Mouse (Mus musculus) layer of hippocampus, adult 9-11 months (tissue): ENCODE results near the gene Fam186b.
A peak's percentile ranks its signal among the peaks of the same experiment; 100 is the strongest.

Source experiments
- DNase-seq: peaks from one replicate; pipeline ENCODE4 v3.0.0; 2022

Fam186b gene

DNA sequence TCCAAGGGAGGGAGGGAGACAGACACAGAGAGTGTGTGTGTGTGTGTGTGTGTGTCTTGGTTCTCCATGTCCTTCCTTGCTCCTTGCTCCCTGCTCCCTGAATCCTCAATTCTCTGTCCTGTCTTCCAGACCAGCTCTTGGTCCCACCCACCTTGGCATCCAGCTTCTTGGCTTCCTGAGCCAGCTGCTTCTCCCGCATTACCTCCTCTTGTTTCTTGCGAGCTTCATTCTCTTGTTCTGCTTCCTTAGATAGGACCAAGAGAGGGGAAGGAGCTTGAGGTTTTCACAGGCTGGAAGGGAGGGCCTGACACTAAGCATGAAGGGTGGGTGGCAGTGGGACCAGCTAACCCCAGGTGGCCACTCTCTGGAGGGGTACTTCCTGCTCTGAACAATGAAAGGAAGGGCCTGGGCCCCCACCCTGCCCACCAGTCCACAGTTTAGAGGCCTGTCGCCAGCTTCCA, 23.8 kb upstream of the Fam186b start:
- no peak for DNase-seq

DNA sequence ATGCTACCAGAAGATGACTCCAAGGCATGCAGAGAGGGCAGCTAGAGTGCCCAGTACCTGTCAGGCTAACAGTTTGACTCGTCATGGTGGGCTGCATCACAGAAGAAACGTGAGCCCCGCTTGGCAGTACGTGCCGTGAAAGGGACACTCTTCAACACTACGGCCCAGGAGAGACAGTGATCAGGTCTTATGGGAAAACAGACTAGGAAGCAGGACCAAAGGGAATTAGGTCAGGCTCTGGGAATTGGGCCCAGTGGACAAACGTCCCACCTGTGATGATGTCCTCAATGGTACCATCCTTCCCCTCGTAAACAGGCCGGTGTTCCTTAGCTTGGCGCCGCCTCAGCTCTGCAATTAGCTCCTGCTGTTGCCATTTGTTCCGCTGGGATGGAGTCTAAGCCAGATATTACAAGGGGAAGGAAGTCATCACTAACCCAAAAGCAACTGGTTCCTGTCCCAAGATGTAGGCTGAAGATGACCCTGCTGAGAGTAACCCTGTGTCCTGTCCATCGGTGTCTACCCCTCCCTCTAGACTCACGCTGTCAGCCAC, 23.2 kb upstream of the Fam186b start:
- no peak for DNase-seq

DNA sequence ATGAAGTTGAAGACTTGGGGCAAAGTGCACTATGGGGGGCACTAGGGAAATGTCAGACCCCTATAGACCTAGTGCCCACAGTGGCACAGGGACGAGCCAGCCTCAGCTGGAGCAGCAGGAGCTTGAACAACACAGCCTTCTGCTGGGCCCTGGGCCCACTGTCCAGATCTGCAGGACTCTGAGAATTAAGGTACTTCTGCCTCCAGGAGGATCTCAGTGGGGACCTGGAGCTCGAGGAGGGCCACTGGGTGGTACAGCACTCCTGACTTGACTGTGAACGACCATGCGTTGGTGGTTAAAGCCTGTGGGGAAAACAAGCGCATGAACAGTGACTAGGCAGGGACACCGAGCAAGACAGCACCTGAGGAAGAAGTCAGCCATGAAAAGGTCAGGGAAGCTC, 22.4 kb upstream of the Fam186b start:
- DNase-seq: no peak

DNA sequence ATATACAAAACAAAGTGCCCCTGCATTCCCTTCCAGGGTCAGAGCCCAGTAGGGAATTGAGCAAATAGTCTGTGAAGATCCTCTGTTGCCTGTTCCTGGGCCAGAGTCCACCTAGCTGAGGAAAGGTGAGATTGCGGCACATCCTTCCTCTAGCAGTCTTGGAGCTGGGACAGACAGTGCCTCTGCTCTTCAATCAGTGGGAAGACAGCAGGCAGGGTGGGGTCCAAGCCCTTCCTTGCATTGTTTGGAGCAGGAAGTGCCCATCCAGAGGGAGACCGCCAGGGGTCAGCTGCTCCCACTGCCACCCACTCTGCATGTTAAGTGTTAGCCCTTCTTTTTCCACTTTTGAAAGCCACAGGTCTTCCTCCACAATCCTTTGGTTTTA, 21.6 kb upstream of the Fam186b start:
- no peak for DNase-seq

DNA sequence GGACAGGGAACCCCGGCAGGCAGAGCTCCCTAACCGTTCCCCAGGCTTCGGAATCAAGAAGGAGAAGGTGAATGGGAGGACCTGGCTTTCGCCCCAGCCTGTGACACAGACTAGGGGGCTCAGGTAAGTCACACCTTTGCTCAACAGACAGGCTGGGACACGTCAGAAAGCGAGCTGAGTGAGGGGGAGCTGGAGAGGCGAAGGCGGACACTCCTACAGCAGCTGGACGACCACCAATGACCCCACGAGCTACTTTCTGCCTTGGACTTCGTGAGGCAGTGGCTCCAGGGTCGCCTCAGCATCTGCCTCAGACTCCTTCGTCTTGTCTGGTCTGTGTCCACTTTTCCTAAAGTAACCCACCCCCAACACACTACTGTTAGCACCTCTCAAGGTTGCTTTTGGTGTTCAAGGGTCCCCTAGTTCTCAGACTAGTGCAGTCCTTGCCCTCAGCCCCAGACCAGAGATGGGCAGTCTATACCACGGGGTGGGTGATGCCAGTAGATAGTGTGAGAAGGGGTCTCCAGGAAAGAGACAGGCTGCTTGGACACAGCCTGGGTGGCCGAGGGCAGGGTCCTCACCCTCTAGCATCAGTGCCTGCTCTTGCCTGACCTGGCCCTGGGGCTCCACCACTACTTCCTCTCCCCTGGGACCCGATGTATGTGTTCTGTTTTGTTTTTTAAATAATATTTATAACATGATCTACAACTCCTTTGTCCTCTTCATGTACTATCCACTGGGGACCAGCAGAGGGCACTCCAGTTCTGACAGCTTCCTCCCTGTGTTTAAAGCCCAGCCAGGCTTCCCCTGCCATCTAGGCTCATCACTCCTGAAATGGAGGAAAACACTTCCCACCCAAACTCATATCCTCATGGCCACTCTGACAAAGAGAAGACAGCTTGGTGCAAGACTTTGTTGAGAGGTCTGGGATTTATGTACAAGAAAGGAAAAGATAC, 20.9 kb upstream of the Fam186b start:
- DNase-seq: peak; percentile 78

DNA sequence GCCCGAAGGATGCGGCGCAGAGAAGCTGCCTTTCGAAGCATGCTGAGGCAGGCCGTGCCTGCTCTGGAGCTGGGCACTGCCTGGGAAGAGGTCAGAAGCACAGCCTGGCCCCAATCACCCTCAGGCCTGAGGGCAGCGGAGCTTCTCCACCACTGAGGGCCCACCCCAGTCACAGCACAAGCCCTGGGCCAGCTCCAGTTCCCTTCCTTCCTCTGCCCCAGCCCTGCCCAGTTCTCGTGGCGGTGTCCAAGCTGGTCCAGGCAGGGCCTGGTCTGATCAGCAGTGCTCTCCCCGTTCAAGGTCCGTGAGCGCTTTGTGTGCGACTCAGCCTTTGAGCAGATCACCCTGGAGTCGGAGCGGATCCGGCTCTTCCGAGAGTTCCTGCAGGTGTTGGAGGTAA, 19.2 kb upstream of the Fam186b start:
- DNase-seq: no peak

DNA sequence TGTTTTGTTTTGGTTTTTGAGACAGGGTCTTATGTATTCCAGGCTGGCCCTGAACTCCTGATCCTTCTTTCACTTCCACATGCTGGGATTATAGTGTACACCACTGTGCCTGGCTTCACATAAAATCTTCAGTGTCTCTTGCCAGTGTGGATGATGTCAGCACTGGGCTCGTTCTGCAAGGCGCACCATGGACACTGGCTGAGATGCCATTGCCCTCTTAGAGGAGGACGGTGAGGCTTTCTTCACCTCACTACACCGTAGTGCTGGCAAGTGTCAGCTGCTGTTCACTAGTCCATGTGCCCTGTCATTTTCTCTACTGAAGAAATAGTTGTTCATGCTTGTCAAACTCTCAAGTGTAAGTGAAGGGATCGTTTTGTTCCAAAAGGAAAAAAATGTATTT, 14.9 kb upstream of the Fam186b start:
- no peak for DNase-seq

DNA sequence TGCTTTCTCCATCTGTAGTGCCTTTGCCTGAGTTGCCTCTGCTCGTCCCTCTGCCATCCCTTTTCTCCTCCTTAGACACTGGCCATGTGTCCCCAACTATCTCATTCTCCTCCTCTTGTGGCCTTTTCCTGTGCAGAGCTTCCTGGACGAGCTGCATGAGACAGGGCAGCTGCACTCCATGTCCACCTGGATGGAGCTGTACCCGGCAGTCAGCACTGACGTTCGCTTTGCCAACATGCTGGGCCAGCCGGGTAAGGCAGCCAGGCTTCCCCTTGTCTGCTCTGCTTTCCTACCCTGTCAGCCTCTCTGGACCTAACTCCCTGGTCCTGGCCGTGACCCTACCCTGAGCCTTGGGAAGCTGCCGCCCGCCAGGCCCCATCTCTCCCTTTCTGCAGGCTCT, 13.9 kb upstream of the Fam186b start:
- no peak for DNase-seq

DNA sequence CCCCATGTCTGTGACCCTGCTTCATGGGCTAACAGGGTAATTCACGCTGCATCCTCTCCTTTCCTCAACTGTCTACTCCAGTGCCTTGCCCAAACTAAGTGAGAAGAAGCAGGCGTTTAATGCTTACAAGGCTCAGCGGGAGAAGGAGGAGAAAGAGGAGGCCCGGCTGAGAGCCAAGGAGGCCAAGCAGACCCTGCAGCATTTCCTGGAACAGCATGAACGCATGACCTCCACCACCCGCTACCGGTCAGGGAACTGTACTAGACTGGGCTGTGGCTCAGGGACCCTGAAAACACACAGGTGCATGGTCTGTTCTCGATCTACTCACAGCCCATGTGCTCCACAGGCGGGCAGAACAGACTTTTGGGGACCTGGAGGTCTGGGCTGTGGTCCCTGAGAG, 11.8 kb upstream of the Fam186b start:
- no peak for DNase-seq

DNA sequence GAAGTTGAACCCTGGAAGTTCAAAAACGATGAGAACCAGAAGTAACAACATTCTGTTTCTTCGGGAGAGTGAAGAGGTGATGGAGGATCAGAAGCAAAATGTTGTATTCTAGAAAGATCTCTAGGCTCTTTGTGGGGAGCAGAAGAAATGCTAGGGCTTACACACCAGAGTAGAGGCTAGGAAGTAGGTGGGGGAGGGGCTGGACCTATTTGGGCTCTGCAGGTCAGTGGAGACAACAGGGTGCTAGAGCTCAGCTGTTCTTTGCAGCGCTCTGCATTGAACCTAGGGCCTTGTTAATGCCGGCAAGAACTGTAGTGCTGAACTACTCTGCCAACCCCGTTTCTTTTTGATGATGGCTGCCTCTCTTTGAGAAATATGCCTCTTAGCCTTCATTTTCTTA, 525 bp upstream of the Fam186b start:
- DNase-seq: no peak

DNA sequence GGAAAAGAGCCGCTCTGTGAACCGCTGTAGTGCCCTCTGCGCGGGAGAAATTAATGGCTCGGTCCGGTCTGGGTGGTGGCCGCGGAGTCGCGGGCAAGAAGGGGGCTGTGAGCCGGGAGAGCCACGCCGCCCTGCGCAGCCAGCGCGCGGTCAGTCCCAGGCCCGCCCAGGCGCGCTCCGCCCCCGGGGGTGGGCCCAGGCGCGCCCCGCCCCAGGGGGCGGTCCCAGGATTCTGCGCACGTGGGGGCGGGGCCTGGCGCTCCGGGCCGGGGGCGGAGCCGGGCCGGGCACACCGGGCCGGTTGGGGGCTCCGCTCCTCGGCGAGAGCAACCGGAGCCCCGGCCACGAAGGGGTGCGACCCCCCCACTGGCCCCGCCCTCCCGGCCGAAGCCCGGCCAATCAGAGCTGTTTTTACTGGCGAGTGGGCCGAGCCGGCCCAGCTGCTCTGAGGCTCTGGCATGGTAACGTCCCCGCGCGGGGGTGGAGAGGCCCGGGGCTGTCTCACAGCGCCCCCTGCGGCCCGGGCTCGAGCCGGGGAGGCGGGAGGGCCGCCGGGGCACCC, 794 bp downstream of the Fam186b start, which contains the start of gene Prpf40b:
Gene Prpf40b (plus strand): TSS at position 275 of the 562 bp plus-strand sequence.
- DNase-seq: peak; percentile 97

DNA sequence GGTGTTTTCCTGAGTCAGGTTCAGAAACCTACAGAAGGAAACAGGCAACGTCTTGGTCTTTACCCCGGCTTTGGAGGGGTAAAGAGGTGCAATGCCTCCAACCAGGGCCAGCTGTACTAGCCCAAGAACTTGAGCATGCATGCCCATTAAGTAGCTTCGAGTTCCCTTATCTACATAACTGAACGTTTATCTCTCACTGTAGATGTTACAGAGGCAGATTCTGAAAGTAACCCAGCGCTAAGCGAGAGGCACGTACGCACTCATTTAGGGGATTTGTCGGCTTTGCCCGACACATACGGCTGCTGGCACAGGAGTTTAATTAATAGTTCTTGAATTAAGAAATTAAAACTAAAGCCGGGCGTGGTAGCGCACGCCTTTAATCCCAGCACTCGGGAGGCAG, 1.4 kb downstream of the Fam186b start:
- no peak for DNase-seq

DNA sequence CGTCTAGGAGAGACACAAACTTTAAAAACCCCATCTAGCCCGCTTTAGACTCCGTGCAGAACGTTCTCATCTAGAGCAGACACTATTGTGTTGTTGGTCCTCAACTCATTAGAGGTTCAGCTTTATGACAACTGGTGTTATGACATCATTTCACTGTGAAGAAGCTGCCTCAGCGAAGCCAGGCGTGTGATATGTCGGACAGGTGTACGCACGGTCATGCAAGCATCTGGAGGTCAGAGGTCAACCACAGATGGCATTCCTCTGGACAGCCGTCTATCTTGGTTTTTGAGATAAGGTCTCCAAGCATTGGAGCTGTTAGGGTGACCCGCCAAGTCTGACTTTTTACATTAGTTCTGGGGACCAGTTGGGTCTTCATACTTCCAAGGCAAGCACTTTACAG, 5.1 kb downstream of the Fam186b start:
- no peak for DNase-seq

DNA sequence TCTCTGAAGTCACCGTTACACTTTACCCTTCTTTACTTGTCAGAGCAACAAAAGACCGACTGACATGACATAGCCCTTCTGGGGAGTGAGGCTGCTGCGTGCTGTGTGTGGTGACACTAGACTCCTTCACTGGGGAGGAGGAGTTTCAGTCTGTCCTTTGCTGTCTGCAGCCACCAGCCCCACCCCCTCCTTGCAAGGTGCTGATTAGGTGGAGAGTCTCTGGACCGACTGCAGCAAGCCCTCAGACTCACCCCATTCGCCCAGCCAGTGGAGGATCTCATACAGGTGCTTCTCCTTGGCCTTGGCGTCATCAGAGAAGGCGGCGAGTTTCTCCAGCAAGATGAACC, 10.5 kb downstream of the Fam186b start:
- no peak for DNase-seq

DNA sequence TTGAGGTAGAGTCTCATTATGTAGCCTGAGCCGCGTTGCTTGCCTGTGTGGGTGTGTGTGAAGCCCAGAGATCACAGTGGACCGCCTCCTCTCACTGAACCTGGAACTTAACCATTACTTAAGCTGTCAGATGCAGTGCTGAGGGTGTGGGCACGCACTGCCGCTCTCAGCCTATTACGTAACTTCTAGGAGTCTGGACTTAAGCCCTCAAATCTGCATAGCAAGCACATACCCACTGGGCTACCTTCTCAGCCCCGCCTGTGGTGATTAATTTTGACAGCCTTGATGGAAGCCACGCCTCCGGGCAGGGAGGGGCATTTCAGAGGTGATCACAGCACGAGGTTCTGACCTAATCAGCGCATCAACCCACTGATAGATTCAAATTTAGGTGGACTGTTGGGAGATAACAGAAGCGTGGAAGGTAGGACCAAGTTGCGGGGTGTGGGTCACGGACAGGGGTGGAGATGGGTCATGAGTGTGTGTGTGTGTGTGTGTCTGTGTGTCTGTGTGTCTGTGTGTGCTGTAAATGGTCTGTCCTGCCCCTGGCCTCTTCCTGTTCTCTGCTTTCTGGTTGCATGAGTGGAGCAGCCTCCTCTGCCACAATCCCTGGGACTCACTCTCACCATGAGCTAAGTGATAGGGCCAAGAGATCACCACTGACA, 11.0 kb downstream of the Fam186b start:
- DNase-seq: no peak

DNA sequence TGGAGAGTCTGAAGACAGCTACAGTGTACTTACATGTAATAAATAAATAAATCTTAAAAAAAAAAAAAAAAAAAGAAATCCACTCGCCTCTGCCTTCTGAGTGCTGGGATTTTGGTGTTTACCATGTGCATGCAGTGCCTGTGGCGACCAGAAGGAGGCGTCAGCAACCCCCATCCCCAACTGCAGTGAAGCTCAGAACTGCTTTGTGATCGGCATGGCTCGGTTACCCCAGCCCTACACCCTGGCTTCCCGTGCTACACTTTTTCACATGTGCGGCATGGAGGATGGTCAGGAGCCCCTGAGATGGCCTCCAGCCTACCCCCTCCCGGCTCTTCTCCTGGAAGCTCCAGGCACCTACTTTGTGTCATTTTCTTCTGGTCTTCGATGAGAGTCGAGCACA, 12.2 kb downstream of the Fam186b start:
- DNase-seq: no peak

DNA sequence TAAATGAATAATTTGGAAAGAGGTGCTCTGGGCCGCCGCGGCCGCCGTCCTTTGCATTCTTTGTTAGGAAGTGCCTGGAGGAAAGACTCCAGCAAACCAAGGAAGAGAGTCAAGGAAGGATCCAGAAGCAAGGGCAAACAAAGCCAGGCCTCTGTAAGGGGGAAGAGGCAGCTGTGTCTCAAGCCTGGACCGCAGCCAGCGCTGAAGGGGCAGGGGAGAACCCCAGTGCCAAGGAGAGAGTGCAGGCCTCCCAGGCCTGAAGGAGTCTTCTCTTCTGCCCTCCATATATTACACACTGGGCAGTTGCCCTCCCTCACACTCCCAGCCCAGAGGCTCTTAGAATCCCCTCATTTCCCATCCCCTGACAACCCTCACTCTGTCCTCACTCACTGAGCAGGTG, 17.4 kb downstream of the Fam186b start:
- no peak for DNase-seq

DNA sequence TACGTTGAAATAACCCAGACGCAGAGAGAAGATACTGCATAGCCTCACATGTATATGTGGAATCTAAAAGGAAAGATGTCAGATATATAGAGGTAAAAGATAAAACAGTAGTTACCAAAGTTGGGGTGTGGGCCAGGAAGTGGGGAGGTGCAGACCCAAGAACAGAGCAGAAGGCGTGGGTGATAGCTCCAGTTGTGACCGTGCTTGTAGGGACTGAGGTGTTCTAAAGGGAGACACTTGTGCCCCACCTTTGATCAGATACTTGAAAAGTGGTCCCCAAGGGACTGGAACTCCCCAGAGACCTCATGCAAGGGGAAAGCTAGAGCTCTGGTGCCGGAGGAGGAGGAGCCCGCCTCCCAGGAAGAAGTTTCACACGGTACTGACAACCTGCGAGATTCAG, 19.6 kb downstream of the Fam186b start:
- DNase-seq: no peak

DNA sequence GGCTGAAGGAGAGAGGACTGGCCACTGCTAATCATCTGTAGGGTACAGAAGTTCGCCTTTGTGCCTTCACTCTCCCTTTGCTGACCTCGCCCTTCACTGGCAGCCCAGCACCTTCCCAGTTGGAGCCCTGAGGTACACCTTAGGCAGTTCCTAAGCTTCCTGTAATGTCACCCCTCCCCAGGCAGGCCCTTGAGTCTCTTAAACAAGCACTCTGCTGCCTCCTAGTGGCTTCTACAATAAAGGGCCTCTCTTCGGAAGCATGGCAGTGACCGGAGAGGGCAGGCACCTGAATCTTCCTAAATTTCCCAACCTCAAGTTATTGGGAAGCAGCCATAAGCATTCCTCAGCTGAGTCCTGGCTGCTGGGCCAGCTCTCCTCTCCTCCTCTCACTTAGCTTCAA, 30.0 kb downstream of the Fam186b start:
- DNase-seq: peak; percentile 79

DNA sequence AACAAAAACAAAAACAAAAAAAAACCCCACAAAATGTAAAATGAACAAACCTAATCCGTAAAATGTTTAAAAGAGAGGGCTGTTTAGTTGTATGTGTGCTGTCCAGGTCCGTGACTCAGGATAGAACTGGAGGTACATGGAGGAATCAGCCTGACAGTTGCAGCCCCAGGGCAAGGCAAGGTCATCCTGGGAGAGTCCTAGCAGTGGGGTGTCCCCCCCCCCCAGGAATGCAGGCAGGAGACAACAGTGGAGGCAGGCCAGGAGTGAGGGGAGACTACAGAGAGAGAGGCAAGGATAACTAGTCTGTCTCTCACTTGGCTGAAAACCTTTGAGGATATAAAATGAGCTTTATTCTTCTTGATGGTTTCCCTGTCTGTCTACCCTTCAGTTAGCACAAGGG, 31.3 kb downstream of the Fam186b start:
- no peak for DNase-seq

DNA sequence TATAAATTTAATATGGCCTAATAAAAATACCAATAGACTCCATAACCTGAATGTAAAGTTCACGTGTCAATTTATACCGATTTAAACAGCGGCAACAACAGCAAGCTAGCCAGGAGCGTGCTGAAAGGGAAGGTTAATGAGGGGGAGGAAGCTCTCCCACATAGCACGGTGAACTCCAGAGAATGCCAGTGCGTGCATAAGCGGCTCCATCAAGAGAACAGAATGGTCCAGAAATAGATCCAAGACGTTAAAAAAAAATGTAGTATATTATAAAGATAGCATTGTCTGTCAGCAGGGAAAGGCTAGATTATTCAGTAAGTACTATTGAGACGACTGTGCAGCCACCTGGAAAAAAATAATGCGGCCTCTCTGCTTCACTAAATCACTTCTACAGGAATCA, 33.0 kb downstream of the Fam186b start:
- DNase-seq: no peak

DNA sequence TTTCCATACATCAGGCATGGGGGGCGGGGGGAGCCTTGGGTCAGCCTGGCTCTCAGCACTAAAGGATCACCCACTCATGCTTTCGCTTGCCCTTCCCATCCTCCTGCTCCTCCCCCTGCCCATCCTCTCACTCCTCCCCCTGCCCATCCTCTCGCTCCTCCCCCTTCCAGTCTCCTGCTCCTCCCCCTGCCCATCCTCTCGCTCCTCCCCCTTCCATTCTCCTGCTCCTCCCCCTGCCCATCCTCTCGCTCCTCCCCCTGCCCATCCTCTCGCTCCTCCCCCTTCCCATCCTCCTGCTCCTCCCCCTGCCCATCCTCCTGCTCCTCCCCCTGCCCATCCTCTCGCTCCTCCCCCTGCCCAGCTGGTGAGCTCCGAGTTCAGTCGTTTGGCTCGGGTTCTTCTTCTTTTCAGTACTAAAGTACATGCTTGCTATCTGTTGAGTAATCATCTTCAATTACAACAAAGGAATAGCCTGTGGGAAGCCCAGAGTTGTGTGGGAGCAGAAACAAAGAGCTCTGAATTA, 35.9 kb downstream of the Fam186b start:
- peak; percentile 77 for DNase-seq

DNA sequence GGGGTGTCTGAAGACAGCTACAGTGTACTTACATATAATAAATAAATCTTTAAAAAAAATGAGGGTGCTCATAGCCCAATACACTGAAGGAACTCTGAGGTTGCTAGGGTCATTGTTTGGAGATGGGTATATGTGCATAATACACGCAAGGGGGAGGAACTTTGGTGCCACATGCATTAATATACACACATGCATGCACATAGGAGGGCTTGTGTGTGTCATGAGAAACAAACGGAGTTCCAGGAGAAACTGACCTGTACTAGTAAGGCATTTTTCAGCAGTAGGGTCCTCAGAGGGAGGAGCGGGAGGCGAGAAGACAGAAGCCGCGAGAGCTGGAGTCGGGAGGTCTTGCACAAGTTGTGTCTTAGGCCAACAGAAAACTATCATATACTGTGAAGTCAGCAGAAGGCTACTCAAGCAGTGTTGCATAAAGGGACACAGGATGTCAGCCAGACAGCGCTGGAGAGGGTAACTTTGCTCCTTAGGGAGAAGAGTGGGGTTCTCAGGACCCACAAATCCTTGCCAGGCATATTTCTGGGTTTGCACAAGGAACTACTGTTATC, 36.4 kb downstream of the Fam186b start:
- DNase-seq: no peak
